Mouse (Mus musculus) neural tube, embryonic 11.5 days (tissue): ENCODE measurements around the gene Trim7. TPM values are rescaled to one million over a fixed set of nuclear protein-coding genes. Genes with fewer than 3 reads are reported as not detected.
"Not testable (repeated sequence)": the region's sequence is repeated elsewhere in the genome, so short reads cannot be mapped to it uniquely, and the experiment has no call there.

ENCODE experiments used
- ATAC-seq: fragments of 200-750 bp; cut with Nextera tagmentation; 2 replicates; pipeline ENCODE4 v1.8.0; 2017; ENCODE audit warnings: moderate number of reproducible peaks, mild to moderate bottlenecking, moderate TSS enrichment, moderate library complexity; ENCODE audit not compliant: insufficient read depth, low FRiP score, low TSS enrichment
- DNase-seq: peaks from one replicate; pipeline ENCODE4 v3.0.0-alpha.2; 2015; ENCODE audit warnings: low spot score
- H3K27ac ChIP-seq: fragments of 300-500 bp; sonication (generic); 2 replicates; pipeline ENCODE4 v1.5.1; 2014; ENCODE audit warnings: low read depth, mild to moderate bottlenecking, low read length
- H3K27me3 ChIP-seq: fragments of 300-500 bp; sonication (generic); 2 replicates; pipeline ENCODE4 v1.6.1; 2014; ENCODE audit warnings: mild to moderate bottlenecking, low read length, mixed read lengths; ENCODE audit not compliant: control insufficient read depth, insufficient read depth
- H3K36me3 ChIP-seq: fragments of 300-500 bp; sonication (generic); 2 replicates; pipeline ENCODE4 v1.6.1; 2014; ENCODE audit warnings: mild to moderate bottlenecking, low read length, moderate library complexity, mixed read lengths; ENCODE audit not compliant: control insufficient read depth, insufficient read depth
- H3K4me1 ChIP-seq: fragments of 300-500 bp; sonication (generic); 2 replicates; pipeline ENCODE4 v1.6.1; 2014; ENCODE audit warnings: low read length, mixed read lengths; ENCODE audit not compliant: control insufficient read depth, insufficient read depth
- H3K4me2 ChIP-seq: fragments of 300-500 bp; sonication (generic); 2 replicates; pipeline ENCODE4 v1.6.1; 2014; ENCODE audit warnings: low read depth, mild to moderate bottlenecking, moderate library complexity
- H3K4me3 ChIP-seq: fragments of 300-500 bp; sonication (generic); 2 replicates; pipeline ENCODE4 v1.5.1; 2014; ENCODE audit warnings: low read depth, low read length
- H3K9ac ChIP-seq: fragments of 300-500 bp; sonication (generic); 2 replicates; pipeline ENCODE4 v1.6.1; 2014; ENCODE audit warnings: mild to moderate bottlenecking, low read length
- H3K9me3 ChIP-seq: fragments of 300-500 bp; sonication (generic); 2 replicates; pipeline ENCODE4 v1.6.1; 2016; ENCODE audit warnings: low read length; ENCODE audit not compliant: control insufficient read depth
- WGBS: fragments of 180-500 bp; shearing (Covaris S2); extraction: QIAGEN DNeasy Blood & Tissue Kit; methylation state at CpG from one replicate; pipeline ENCODE4 v1.1.7; 2014; 5-methylcytosine and 5-hydroxymethylcytosine counted together
- polyA plus RNA-seq: library from polyadenylated mRNA; unstranded; fragments of >200 nt; fragmentation: Nextera tagmentation; extraction: Ambion mirVana; gene quantifications from 2 replicates; pipeline ENCODE4 v1.2.1, GENCODE M21; 2014

The Trim7 gene
- polyA plus RNA-seq, 1 experiment from 2014 or later, result 0.97 TPM

DNA sequence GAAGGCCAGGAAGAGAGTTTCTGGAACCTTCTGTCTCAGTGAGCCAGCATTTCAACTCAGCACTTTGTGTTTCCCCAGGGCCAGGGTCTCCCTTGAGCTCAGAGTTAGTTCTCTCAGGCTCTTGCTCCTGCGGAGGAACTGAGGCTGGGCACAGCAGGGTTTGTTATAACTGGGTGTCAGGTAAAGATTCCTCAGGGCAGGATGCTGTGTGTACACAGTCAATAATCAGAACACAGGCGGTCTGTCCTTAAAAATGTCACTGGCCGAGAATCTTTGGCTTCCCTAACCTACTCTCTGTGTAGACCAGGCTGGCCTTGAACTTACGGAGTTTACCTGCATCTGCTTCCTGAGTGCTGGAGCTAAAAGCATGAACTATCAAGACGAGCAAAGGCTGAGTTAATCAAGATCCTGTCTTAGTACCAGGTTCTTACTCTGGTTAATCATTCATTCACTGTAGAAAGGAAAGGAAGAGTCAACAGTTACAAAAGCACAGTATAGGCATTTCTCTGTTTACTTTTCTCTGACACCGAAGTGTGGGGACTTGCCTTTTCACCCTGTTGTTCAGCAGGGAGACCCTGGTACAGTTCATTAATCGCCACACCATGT, 46.9 kb downstream of the Trim7 start:
- no peak overlapping the region for H3K9ac ChIP-seq
- no peak for DNase-seq
- WGBS, result 82% methylated on average over 7 of the region's 7 CpGs
- 0 out of 2 replicates have a peak, but pooled peaks cover 3% of the 10 kb centered on the region for H3K4me1 ChIP-seq
- H3K27ac ChIP-seq, result no peak overlapping the region
- no peaks in the 10 kb centered on the region for H3K36me3 ChIP-seq
- no peak overlapping the region for H3K4me2 ChIP-seq
- H3K4me3 ChIP-seq, result no peak overlapping the region
- no peaks in the 10 kb centered on the region for H3K27me3 ChIP-seq
- ATAC-seq, result no peak
- H3K9me3 ChIP-seq, result no peaks in the 10 kb centered on the region

DNA sequence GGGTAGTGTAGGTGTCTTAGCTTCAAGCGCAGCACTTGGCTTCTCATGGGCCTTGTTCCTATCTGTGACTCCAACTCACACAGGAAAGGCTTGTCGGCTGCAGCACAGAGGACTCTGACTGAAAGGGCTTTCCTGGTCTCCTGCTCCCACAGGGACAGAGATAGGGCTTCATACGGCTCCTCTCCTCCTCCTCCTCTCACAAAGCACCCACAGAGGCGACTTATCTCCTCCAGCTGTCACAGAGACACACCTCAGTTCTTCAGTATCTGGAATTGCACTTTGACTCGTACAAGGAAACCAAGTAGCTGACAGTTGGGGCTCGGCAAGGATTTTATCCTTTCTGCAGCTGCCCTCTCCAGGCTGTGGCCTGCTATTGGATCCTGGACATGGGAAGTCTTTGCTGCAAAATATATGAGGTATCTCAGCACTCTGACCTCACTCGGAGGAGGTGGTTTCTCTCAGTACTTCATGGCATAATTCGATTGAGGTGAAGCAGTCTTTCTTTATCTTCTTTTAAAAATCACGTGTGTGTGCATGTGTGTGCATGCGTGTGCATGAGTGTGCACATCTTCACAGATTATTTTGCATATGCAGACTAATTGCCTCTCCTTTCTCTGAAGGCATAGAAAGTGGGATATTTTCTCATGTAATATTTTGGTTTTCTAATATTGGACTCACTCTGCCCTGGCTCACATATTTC, 47.8 kb downstream of the Trim7 start:
- ATAC-seq, result no peak
- 77% methylated on average over 10 of the region's 10 CpGs for WGBS
- no peak for DNase-seq
- Histone ChIP-seq H3K9me3 (no peaks in the 10 kb centered on the region), H3K4me3 (no peak overlapping the region), H3K36me3 (no peaks in the 10 kb centered on the region), H3K4me1 (0 out of 2 replicates have a peak, but pooled peaks cover 3% of the 10 kb centered on the region), H3K4me2 (no peak overlapping the region), H3K9ac (no peak overlapping the region), H3K27ac (no peak overlapping the region), H3K27me3 (no peaks in the 10 kb centered on the region)

DNA sequence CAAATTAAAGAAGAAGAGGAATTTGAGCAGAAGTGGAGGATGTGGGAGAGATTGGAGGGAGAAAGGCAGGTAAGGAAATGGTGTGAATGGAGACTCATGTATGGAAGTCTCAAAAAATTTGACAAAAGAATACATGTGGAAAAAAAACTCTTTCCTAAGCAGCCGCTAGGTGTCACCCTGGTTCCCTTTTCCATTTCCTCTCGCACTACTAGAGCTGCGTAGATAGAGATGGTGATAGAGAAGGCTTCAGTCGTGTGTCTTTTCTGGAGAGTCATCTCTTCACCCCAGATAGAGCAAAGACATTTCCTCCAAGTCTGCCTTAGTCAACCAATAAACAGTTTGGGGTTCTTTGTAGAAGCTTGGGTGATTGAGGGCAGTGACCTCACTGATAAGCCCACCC, 48.5 kb downstream of the Trim7 start:
- no peak overlapping the region for H3K4me3 ChIP-seq
- no peaks in the 10 kb centered on the region for H3K9me3 ChIP-seq
- 0 out of 2 replicates have a peak, but pooled peaks cover 3% of the 10 kb centered on the region for H3K4me1 ChIP-seq
- no peak overlapping the region for H3K4me2 ChIP-seq
- no peaks in the 10 kb centered on the region for H3K36me3 ChIP-seq
- 2% methylated on average over 4 of the region's 4 CpGs for WGBS
- DNase-seq, result peak; percentile 62
- H3K9ac ChIP-seq, result no peak overlapping the region
- no peaks in the 10 kb centered on the region for H3K27me3 ChIP-seq
- H3K27ac ChIP-seq, result no peak overlapping the region
- ATAC-seq, result peak; percentile 48

DNA sequence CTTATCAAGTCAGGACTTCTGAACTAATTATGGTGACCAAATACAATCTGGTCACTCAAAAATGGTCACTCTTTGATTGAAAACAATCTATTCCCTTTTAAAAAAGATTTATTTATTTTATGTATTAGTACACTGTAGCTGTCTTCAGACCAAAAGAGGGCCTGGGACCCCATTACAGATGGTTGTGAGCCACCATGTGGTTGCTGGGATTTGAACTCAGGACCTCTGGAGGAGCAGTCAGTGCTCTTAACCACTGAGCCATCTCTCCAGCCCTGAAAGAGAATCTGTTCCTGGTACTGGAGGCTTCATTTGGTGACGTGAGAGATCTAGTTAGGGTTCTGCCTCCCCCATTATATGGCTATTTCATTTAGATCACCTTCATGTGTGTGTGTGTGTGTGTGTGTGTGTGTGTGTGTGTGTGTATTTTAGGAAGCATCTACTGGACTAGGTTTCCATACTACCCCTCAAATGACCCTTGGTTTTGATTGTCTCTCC, 49.5 kb downstream of the Trim7 start:
- H3K4me2 ChIP-seq, H3K27ac ChIP-seq, H3K4me1 ChIP-seq, H3K9me3 ChIP-seq, DNase-seq, ATAC-seq, H3K9ac ChIP-seq, H3K36me3 ChIP-seq, H3K4me3 ChIP-seq, H3K27me3 ChIP-seq: not testable (repeated sequence)
- WGBS, result 83% methylated on average over 1 of the region's 1 CpGs

DNA sequence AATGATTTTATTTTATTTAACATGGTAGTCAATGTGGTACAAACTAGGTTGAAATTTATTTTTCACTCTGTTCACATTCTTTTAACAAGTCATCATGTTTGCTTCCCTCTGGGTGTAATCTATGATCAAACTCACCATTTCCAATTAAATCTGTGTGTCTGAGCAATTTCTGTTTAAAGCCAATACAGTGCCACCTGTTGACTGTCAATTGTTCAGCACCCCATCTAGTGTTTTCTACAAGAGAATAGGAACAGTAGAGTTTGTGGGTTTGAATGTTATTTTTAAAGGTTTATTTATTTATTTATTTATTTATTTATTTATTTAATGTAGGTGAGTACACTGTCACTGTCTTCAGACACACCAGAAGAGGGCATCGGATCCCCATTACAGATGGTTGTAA, 50.7 kb downstream of the Trim7 start:
- Histone ChIP-seq H3K9ac (no peak overlapping the region), H3K9me3 (no peaks in the 10 kb centered on the region), H3K4me2 (no peak overlapping the region), H3K27me3 (no peaks in the 10 kb centered on the region), H3K36me3 (no peaks in the 10 kb centered on the region), H3K27ac (no peak overlapping the region), H3K4me3 (no peak overlapping the region), H3K4me1 (0 out of 2 replicates have a peak, but pooled peaks cover 3% of the 10 kb centered on the region)
- DNase-seq (no peak), ATAC-seq (no peak)
- 94% methylated on average over 1 of the region's 1 CpGs for WGBS

DNA sequence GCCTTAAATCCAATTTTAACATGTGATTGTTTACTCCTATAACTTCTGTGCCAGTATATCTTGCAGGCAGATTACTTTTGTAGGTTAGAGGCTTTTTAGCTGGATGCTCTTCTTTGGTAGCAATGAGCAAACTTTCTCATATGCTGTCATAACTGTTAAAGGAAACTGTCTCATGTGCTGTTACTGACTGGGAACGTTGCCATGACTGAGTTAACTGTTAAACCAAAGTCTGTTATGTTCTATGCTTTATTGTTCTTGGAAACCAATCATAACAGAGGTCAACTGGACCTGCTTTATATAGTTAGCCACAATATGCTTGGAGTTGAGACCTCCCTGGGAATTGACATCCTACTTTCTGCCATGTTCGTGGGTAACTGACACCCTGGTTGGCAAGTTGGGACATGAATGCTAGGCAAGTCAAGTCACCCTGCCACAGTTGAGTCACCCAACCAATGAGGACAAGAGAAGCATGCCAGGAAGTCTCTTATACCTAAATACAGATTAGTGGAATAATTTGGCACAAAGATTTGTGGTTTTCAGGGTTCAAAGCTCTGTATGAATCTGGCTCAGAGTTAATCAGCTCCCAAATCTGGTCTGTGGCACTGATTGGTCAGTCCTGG, 73.0 kb downstream of the Trim7 start:
- DNase-seq (no peak), ATAC-seq (no peak)
- Histone ChIP-seq H3K27ac (no peak overlapping the region), H3K27me3 (no peaks in the 10 kb centered on the region), H3K9me3 (no peaks in the 10 kb centered on the region), H3K4me2 (no peak overlapping the region), H3K9ac (no peak overlapping the region), H3K4me1 (no peaks in the 10 kb centered on the region), H3K4me3 (no peak overlapping the region), H3K36me3 (no peaks in the 10 kb centered on the region)
- 76% methylated on average over 2 of the region's 2 CpGs for WGBS

DNA sequence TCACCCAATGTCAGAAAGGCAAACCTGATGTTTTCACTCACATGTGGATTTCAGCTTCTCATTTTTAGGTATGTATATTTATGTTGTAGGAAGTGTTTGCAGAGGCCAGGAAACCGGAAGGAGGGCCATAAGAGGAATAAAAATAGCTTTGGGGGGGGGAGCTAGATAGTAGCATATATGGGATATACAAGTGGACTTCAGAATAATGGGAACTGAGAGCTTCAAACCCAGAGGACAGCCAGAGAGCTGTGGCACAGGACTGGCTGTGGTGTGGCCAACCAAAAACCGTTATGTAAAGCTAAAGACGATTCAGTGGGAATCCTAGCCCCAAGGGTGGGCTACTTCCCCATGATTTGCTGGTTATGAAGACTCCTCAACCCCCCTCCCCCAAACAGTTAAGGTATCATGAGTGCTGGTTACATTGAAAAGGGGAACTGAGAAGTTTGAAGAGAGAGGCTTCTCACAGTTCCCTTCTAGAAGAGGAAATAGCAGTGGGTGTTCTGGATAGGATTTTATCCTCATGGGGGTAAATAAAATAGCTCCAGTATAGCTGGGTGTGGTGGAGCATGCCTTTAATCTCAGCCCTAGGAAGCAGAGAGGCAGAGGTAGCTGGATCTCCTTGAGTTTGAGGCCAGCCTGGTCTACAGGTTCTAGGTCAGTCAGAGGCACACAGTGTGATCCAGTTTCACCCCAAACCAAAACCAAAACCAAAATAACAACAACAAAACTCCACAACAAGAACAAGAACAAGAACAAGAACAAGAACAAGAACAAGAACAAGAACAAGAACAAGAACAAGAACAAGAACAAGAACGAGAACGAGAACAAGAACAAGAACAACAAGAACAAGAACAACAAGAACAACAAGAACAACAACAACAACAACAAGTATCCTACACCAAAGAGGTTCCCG, 75.0 kb downstream of the Trim7 start:
- not testable (repeated sequence) for ATAC-seq, H3K27me3 ChIP-seq, H3K9ac ChIP-seq, H3K9me3 ChIP-seq, H3K36me3 ChIP-seq, H3K4me2 ChIP-seq, DNase-seq, H3K27ac ChIP-seq, H3K4me3 ChIP-seq, H3K4me1 ChIP-seq
- WGBS, result 79% methylated on average over 6 of the region's 6 CpGs

DNA sequence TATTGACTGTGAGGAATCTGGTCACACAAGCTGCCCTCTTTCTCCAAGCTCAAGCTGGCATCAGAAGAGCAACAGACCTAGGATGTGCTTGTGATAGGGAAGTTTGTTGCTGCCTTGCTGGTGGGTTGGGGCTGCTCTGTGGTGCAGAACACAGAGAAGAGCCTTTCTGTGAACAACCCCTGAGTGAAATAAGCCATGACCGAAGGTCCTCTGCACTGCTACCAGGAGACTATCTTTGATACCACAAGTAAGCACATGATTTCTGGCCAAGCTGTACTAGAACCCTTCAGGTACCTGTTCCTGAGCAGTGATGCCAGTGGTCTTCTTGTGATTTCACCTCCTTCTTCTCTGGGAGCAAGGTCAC, 75.6 kb downstream of the Trim7 start:
- WGBS, result 96% methylated on average over 1 of the region's 1 CpGs
- not testable (repeated sequence) for ATAC-seq, DNase-seq, H3K36me3 ChIP-seq, H3K4me1 ChIP-seq, H3K27me3 ChIP-seq, H3K9ac ChIP-seq, H3K4me2 ChIP-seq, H3K4me3 ChIP-seq, H3K9me3 ChIP-seq, H3K27ac ChIP-seq
